Mouse (Mus musculus) brain, embryonic 14.5 days (tissue): ENCODE results near the gene Drc1.

Experiments
- CTCF ChIP-seq: fragments of 200-500 bp; IDR thresholded peaks from 2 replicates; pipeline ENCODE4 v1.5.1; 2012; ENCODE audit warnings: inconsistent platforms, mild to moderate bottlenecking, moderate library complexity, borderline replicate concordance; ENCODE audit not compliant: insufficient read depth, insufficient read length; ENCODE audit errors: extremely low read depth
- POLR2A ChIP-seq: fragments of 200-500 bp; IDR thresholded peaks from 2 replicates; pipeline ENCODE4 v1.6.1; 2012; ENCODE audit warnings: mild to moderate bottlenecking, inconsistent platforms, borderline replicate concordance; ENCODE audit not compliant: poor library complexity, insufficient read depth, insufficient read length, severe bottlenecking; ENCODE audit errors: extremely low read depth

DNA sequence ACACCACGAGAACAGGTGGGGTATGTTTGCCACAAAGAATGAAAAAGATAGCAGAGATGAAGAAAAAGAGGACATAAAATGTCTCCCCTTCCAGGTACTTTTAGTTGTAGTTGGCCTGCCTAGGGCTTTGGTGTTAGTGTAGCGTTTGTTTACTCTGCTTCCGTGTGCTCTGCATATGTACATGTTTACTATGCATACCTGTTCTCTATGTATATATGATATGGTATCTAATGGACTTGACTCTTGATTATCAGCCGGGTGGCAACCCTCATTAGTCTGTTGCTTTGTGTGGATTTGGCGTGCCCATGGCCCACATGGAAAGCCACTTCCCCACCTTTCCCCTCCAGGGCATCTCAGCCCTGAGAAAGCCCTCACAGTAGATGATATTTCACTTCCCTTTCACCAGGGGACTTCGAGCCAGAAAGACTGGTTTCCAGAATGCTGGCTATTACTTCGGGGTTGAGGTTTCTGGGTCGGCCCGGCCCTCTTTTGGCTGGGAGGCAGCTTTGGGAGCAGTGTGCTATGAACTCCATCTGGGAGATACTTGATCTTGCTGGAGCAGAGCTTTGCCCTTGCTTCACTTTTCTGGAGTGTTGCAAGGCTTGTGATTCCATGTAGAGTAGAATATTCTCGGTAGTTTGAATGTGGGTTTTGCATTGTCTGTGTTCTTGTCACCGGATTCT is 9.4 kb upstream of the Drc1 start:
- no peak for TF ChIP-seq POLR2A
- TF ChIP-seq CTCF: no peak
